Comparison of ENCODE assay signal across 8 mouse cellular contexts in the genomic region with DNA sequence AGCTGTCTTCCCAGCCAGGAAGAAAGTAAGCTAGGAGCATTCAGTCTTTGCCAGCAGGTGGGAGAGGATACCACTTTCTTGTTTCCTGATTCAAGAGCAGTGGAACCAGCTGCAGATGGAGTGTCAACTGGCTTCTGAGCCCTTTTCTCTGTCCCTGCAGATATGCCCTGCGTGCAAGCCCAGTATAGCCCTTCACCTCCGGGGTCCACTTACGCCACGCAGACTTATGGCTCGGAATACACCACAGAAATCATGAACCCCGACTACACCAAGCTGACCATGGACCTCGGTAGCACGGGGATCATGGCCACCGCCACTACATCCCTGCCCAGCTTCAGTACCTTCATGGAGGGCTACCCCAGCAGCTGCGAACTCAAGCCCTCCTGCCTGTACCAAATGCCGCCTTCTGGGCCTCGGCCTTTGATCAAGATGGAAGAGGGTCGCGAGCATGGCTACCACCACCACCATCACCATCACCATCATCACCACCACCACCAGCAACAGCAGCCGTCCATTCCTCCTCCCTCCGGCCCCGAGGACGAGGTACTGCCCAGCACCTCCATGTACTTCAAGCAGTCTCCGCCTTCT. TPM values are rescaled to one million over a fixed set of nuclear protein-coding genes. Genes with fewer than 3 reads are reported as not detected.
DNase-seq lines count a peak whose midpoint lies in the region; ATAC-seq lines count a peak whose summit lies in the region.

No protein-coding gene starts in this region.

- H3K9ac ChIP-seq in heart, embryonic 15.5 days: no peak overlapping the region
- H3K9ac ChIP-seq in hindbrain, embryonic 12.5 days: peak overlapping the region; percentile 49
- peak overlapping the region; percentile 47; the same call in 1 of the 2 replicates for H3K9ac ChIP-seq in midbrain, embryonic 11.5 days (ENCODE audit: low read length)

- WGBS in heart, embryonic 15.5 days: 16% methylated on average over 19 of the region's 19 CpGs
- WGBS in embryonic facial prominence, embryonic 10.5 days: 15% methylated on average over 19 of the region's 19 CpGs
- WGBS in hindbrain, embryonic 12.5 days: 13% methylated on average over 19 of the region's 19 CpGs
- 22% methylated on average over 19 of the region's 19 CpGs for WGBS in midbrain, embryonic 11.5 days

- no peaks in the 10 kb centered on the region for H3K9me3 ChIP-seq in heart, embryonic 15.5 days (replicated peaks)
- no peaks in the 10 kb centered on the region for H3K9me3 ChIP-seq in embryonic facial prominence, embryonic 10.5 days
- no peaks in the 10 kb centered on the region for H3K9me3 ChIP-seq in hindbrain, embryonic 12.5 days (replicated peaks)
- no peaks in the 10 kb centered on the region for H3K9me3 ChIP-seq in midbrain, embryonic 11.5 days (ENCODE audit: control insufficient read depth, low read length)

- DNase-seq in heart, postnatal 14 days: no peak
- DNase-seq in embryonic facial prominence, embryonic 10.5 days (ENCODE audit: low spot score): no peak
- DNase-seq in midbrain, embryonic 11.5 days (ENCODE audit: low spot score, missing footprints): peak; percentile 91
- DNase-seq in gastrocnemius, postnatal 4 days (ENCODE audit: low spot score in 2 of 2): no peak
- DNase-seq in right cerebral cortex, adult 18-20 months: no peak
- DNase-seq in layer of hippocampus, adult 8-10 months (ENCODE audit: low spot score in 2 of 2): no peak

- 0 out of 2 replicates have a peak, but pooled peaks have one; percentile 15 for ATAC-seq in heart, embryonic 15.5 days (replicated peaks; ENCODE audit: insufficient number of reproducible peaks, insufficient read depth, low FRiP score, low read depth)
- no peak for ATAC-seq in hindbrain, embryonic 12.5 days (ENCODE audit: low FRiP score)
- ATAC-seq in midbrain, embryonic 11.5 days (ENCODE audit: low FRiP score): no peak

- no peak overlapping the region for H3K27ac ChIP-seq in heart, embryonic 15.5 days
- H3K27ac ChIP-seq in embryonic facial prominence, embryonic 10.5 days (replicated peaks): no peak overlapping the region
- no peak overlapping the region for H3K27ac ChIP-seq in hindbrain, embryonic 12.5 days
- H3K27ac ChIP-seq in midbrain, embryonic 11.5 days (ENCODE audit: low read depth, low read length): no peak overlapping the region

- peaks cover 36% of the 10 kb centered on the region for H3K4me1 ChIP-seq in heart, embryonic 15.5 days (replicated peaks)
- H3K4me1 ChIP-seq in embryonic facial prominence, embryonic 10.5 days: peaks cover 42% of the 10 kb centered on the region
- H3K4me1 ChIP-seq in hindbrain, embryonic 12.5 days: peaks cover 41% of the 10 kb centered on the region
- peaks cover 31% of the 10 kb centered on the region for H3K4me1 ChIP-seq in midbrain, embryonic 11.5 days (ENCODE audit: control insufficient read depth, insufficient read depth, low read length)

- peak overlapping the region; percentile 47 for H3K4me3 ChIP-seq in heart, embryonic 15.5 days
- peak overlapping the region; percentile 59 for H3K4me3 ChIP-seq in embryonic facial prominence, embryonic 10.5 days
- H3K4me3 ChIP-seq in hindbrain, embryonic 12.5 days: peak overlapping the region; percentile 35
- H3K4me3 ChIP-seq in midbrain, embryonic 11.5 days (ENCODE audit: low read depth, low read length): peak overlapping the region; percentile 30

- intact Hi-C loops in heart, postnatal 14 days (cut with DNase I): loop anchor here (10.0 kb wide), 1 partner anchor 334 kb away; no protein-coding TSS in a partner anchor

- H3K36me3 ChIP-seq in heart, embryonic 15.5 days: no peaks in the 10 kb centered on the region
- H3K36me3 ChIP-seq in embryonic facial prominence, embryonic 10.5 days (replicated peaks): no peaks in the 10 kb centered on the region
- no peaks in the 10 kb centered on the region for H3K36me3 ChIP-seq in hindbrain, embryonic 12.5 days
- no peaks in the 10 kb centered on the region for H3K36me3 ChIP-seq in midbrain, embryonic 11.5 days (ENCODE audit: control insufficient read depth, insufficient read depth, low read length)

- peak overlapping the region; percentile 86 for H3K4me2 ChIP-seq in heart, embryonic 15.5 days
- peak overlapping the region; percentile 62 for H3K4me2 ChIP-seq in hindbrain, embryonic 12.5 days (replicated peaks)
- H3K4me2 ChIP-seq in midbrain, embryonic 11.5 days: peak overlapping the region; percentile 51

- peaks cover 78% of the 10 kb centered on the region for H3K27me3 ChIP-seq in heart, embryonic 15.5 days
- peaks cover 94% of the 10 kb centered on the region for H3K27me3 ChIP-seq in embryonic facial prominence, embryonic 10.5 days (replicated peaks; ENCODE audit: low read depth, poor library complexity, severe bottlenecking)
- peaks cover 82% of the 10 kb centered on the region for H3K27me3 ChIP-seq in hindbrain, embryonic 12.5 days
- H3K27me3 ChIP-seq in midbrain, embryonic 11.5 days (ENCODE audit: control insufficient read depth, insufficient read depth, low read length): peaks cover 49% of the 10 kb centered on the region

RNA-seq across cellular contexts. Expression of a gene that starts 6.2 kb away (rescaled TPM):
- 0.11 and 0.20 TPM in 2 replicates for polyA plus RNA-seq in heart, embryonic 15.5 days (2015; fragmentation: Nextera tagmentation; extraction: Ambion mirVana)
- total RNA-seq in heart, postnatal 14 days (2021): 10 to 100 TPM in 1 of 2 experiments, 1 to 10 TPM in 1; 4.0 to 12.0 TPM
- 0.17 and 0.19 TPM in 2 replicates for polyA plus RNA-seq in embryonic facial prominence, embryonic 10.5 days (2016; fragmentation: Nextera tagmentation; extraction: Ambion mirVana)
- polyA plus RNA-seq in hindbrain, embryonic 12.5 days (2016; fragmentation: Nextera tagmentation; extraction: Ambion mirVana): 2.0 TPM in 2 replicates
- polyA plus RNA-seq in midbrain, embryonic 11.5 days (2014; fragmentation: Nextera tagmentation; extraction: Ambion mirVana): 0.68 and 0.77 TPM in 2 replicates
- 1 to 10 TPM; 1.5 to 1.6 TPM for total RNA-seq in gastrocnemius, postnatal 4 days (2021)
- total RNA-seq in layer of hippocampus, adult 8-10 months (2022): 10 to 100 TPM; 49.2 to 68.0 (median 60.0) TPM
